In the genomic region with DNA sequence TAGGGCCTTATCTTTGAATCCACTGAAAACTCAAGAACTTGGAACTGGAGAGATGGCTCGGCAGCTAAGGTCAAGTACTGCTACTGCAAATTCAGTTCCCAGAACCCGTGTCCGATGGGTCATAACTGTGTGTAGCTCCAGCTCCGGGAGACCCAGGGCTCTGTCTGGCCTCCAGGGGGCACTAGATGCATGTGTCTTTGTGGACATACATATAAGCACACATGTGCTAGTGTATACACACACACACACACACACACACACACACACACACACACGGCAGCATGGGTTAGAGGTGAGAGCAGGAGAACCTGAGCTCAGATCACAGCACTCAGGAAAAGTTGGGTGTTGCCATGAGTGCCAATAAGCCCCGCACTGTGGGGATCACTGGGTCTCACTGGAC, we compare ENCODE assay signal across 9 mouse cellular contexts. TPM values are rescaled to one million over a fixed set of nuclear protein-coding genes. Genes with fewer than 3 reads are reported as not detected.
DNase-seq lines count a peak whose midpoint lies in the region; ATAC-seq and TF ChIP-seq lines count a peak whose summit lies in the region.
"Had no signal": no experiment of that assay in that cellular context is flagged by ENCODE, and none has a peak within 500 bp of the region (broad histone marks: within the 10 kb centered on the region; RNA-seq: fewer than 3 reads in every experiment).

No protein-coding gene starts in this region.

- intact Hi-C loops in gastrocnemius, adult 2 months (cut with DNase I): no loop called here
- intact Hi-C loops in gastrocnemius, postnatal 36 days (cut with DNase I): loop anchor here (5.0 kb wide), 1 partner anchor 269 kb away; no protein-coding TSS in a partner anchor
- intact Hi-C loops in left cerebral cortex, postnatal 25 days (cut with DNase I): no loop called here

- no peak for TF ChIP-seq POLR2A in thymus, adult 2 months (IDR thresholded peaks at IDR 0.05; ENCODE audit: control insufficient read depth, extremely low read depth, insufficient read depth, low read length, poor library complexity)

- no peak overlapping the region for H3K4me3 ChIP-seq in gastrocnemius, adult 2 months
- no peak overlapping the region for H3K4me3 ChIP-seq in thymus, adult 2 months (ENCODE audit: control insufficient read depth, insufficient read depth, low read length)

- peak; percentile 41 for TF ChIP-seq CTCF in gastrocnemius, adult 2 months (IDR thresholded peaks at IDR 0.05)
- no peak for TF ChIP-seq CTCF in thymus, adult 2 months (IDR thresholded peaks at IDR 0.05; ENCODE audit: borderline replicate concordance, control insufficient read depth, extremely low read depth, insufficient read depth, low read length, poor library complexity)

- no peaks in the 10 kb centered on the region for H3K4me1 ChIP-seq in thymus, adult 2 months (replicated peaks; ENCODE audit: control insufficient read depth, insufficient read depth, low read length)

- H3K27me3 ChIP-seq in thymus, adult 2 months (ENCODE audit: control insufficient read depth, insufficient read depth, low read length): no peaks in the 10 kb centered on the region

- 0 out of 2 replicates have a peak, but pooled peaks have one; percentile 21 for ATAC-seq in megakaryocyte, adult 5-6 weeks (ENCODE audit: poor library complexity, severe bottlenecking)

- H3K36me3 ChIP-seq in thymus, adult 2 months (ENCODE audit: control insufficient read depth, insufficient read depth, low read length): no peaks in the 10 kb centered on the region

- DNase-seq in gastrocnemius, adult 2 months: peak; percentile 45
- DNase-seq in gastrocnemius, postnatal 36 days: no peak
- peak; percentile 3 for DNase-seq in thymus, adult 2 months
- DNase-seq in thymus, postnatal 36 days: no peak
- DNase-seq in heart, postnatal 4 days: peak; percentile 35
- no peak for DNase-seq in cerebellum, adult 11 months
- DNase-seq in left cerebral cortex, postnatal 25 days (ENCODE audit: low spot score in 2 of 2): no peak

- H3K27ac ChIP-seq in gastrocnemius, adult 2 months: no peak overlapping the region
- H3K27ac ChIP-seq in thymus, adult 2 months (ENCODE audit: control insufficient read depth, insufficient read depth, low read length): no peak overlapping the region

- 85% methylated on average over 6 of the region's 6 CpGs for WGBS in thymus, adult 2 months

RNA-seq across cellular contexts. Expression of a gene that starts 19.2 kb away (rescaled TPM):
- 1 to 10 TPM; 1.3 to 2.2 TPM for total RNA-seq in gastrocnemius, adult 2 months (2021)
- 1 to 10 TPM; 1.4 to 1.9 TPM for total RNA-seq in gastrocnemius, postnatal 36 days (2021)
- 0.34 and 0.65 TPM in 2 replicates for polyA plus RNA-seq in thymus, adult 2 months (2012; rRNA removed)
- total RNA-seq in heart, postnatal 4 days (2021): under 1 TPM; 0.43 to 0.81 TPM
- total RNA-seq in megakaryocyte, adult 5-6 weeks (2015): not detected in 2 replicates
- total RNA-seq in megakaryocyte, adult 5-6 weeks (2017): 0.12 and 0.18 TPM in 2 replicates
- 1 to 10 TPM; 1.2 to 1.9 TPM for total RNA-seq in left cerebral cortex, postnatal 25 days (2021)

RNA-seq across cellular contexts. Expression of a gene that starts 55.6 kb away (rescaled TPM):
- total RNA-seq in gastrocnemius, adult 2 months (2021): not detected
- total RNA-seq in gastrocnemius, postnatal 36 days (2021): not detected
- not detected in 2 replicates for polyA plus RNA-seq in thymus, adult 2 months (2012; rRNA removed)
- total RNA-seq in heart, postnatal 4 days (2021): not detected
- total RNA-seq in megakaryocyte, adult 5-6 weeks (2015): not detected in 2 replicates
- not detected in 2 replicates for total RNA-seq in megakaryocyte, adult 5-6 weeks (2017)
- total RNA-seq in left cerebral cortex, postnatal 25 days (2021): not detected
- polyA plus RNA-seq: heart, embryonic 16.5 days had no signal

Comparison
In these comparisons a context has a peak if more than half of its experiments do, and no peak if none do; other contexts are left out.
1. DNase-seq: peak in gastrocnemius, adult 2 months (single experiment), thymus, adult 2 months (single experiment) and heart, postnatal 4 days (single experiment); none in gastrocnemius, postnatal 36 days (0 of 2), thymus, postnatal 36 days (0 of 2), cerebellum, adult 11 months (single experiment) and left cerebral cortex, postnatal 25 days (0 of 2).